Mouse (Mus musculus): ENCODE results near the gene Otoa.

Gene Otoa

GRCm38 (mm10) chr7:121081350-121081749 is at the start of gene Otoa:
TSS of gene Otoa (plus strand) at chr7:121081650.
- DNase-seq (ENCODE audit: low read depth, low spot score), result no peak

- DNase-seq (ENCODE audit: low read depth, low spot score), result peak; percentile 98
Measured at GRCm38 (mm10) chr7:121033856-121034652, 47.4 kb upstream of the Otoa start, which contains the start of gene Mettl9. TSS of gene Mettl9 (plus strand) at chr7:121034445.

GRCm38 (mm10) chr7:121034701-121035141 is 46.7 kb upstream of the Otoa start:
- DNase-seq (ENCODE audit: low read depth, low spot score), result no peak

GRCm38 (mm10) chr7:121035161-121035721 is 46.2 kb upstream of the Otoa start:
- peak; percentile 35 for DNase-seq (ENCODE audit: low read depth, low spot score)

- DNase-seq (ENCODE audit: low read depth, low spot score), result no peak
Measured at GRCm38 (mm10) chr7:121040595-121040994, 40.9 kb upstream of the Otoa start.

GRCm38 (mm10) chr7:121041989-121042388 is 39.5 kb upstream of the Otoa start:
- no peak for DNase-seq (ENCODE audit: low read depth, low spot score)

- DNase-seq (ENCODE audit: low read depth, low spot score), result no peak
Measured at GRCm38 (mm10) chr7:121043004-121043403, 38.4 kb upstream of the Otoa start.

GRCm38 (mm10) chr7:121043510-121043909 is 37.9 kb upstream of the Otoa start:
- no peak for DNase-seq (ENCODE audit: low read depth, low spot score)

GRCm38 (mm10) chr7:121044251-121044650 is 37.2 kb upstream of the Otoa start:
- no peak for DNase-seq (ENCODE audit: low read depth, low spot score)

- no peak for DNase-seq (ENCODE audit: low read depth, low spot score)
Measured at GRCm38 (mm10) chr7:121045671-121046453, 35.6 kb upstream of the Otoa start.

GRCm38 (mm10) chr7:121047624-121048023 is 33.8 kb upstream of the Otoa start:
- DNase-seq (ENCODE audit: low read depth, low spot score), result no peak

GRCm38 (mm10) chr7:121053071-121053470 is 28.4 kb upstream of the Otoa start:
- DNase-seq (ENCODE audit: low read depth, low spot score), result no peak

- no peak for DNase-seq (ENCODE audit: low read depth, low spot score)
Measured at GRCm38 (mm10) chr7:121059477-121060218, 21.8 kb upstream of the Otoa start.

- no peak for DNase-seq (ENCODE audit: low read depth, low spot score)
Measured at GRCm38 (mm10) chr7:121064309-121064708, 17.1 kb upstream of the Otoa start.

GRCm38 (mm10) chr7:121071276-121071675 is 10.2 kb upstream of the Otoa start:
- DNase-seq (ENCODE audit: low read depth, low spot score), result no peak

GRCm38 (mm10) chr7:121072506-121072905 is 8.9 kb upstream of the Otoa start:
- DNase-seq (ENCODE audit: low read depth, low spot score), result no peak

- DNase-seq (ENCODE audit: low read depth, low spot score), result no peak
Measured at GRCm38 (mm10) chr7:121074281-121074680, 7.2 kb upstream of the Otoa start, which contains the start of gene Igsf6. TSS of gene Igsf6 (minus strand) at chr7:121074572.

GRCm38 (mm10) chr7:121074801-121075400 is 6.5 kb upstream of the Otoa start:
- DNase-seq (ENCODE audit: low read depth, low spot score), result no peak

- DNase-seq (ENCODE audit: low read depth, low spot score), result no peak
Measured at GRCm38 (mm10) chr7:121075416-121075815, 6.0 kb upstream of the Otoa start.

- no peak for DNase-seq (ENCODE audit: low read depth, low spot score)
Measured at GRCm38 (mm10) chr7:121077311-121077710, 4.1 kb upstream of the Otoa start.

GRCm38 (mm10) chr7:121077829-121078228 is 3.6 kb upstream of the Otoa start:
- DNase-seq (ENCODE audit: low read depth, low spot score), result peak; percentile 77
